Mouse (Mus musculus) telencephalon, adult 2 months (tissue): Measurements from ENCODE around the gene Ddah1.
"Not testable (repeated sequence)": the region's sequence is repeated elsewhere in the genome, so short reads cannot be mapped to it uniquely, and the experiment has no call there.

ENCODE experiments used
- DNase-seq: peaks from one replicate; pipeline ENCODE4 v3.0.0-alpha.2; 2011; ENCODE audit warnings: low read depth, low spot score

Ddah1 gene

GRCm38 (mm10) chr3:145904850-145905776 is 146.6 kb downstream of the Ddah1 start:
- DNase-seq: no peak

GRCm38 (mm10) chr3:145906582-145906981 is 148.1 kb downstream of the Ddah1 start:
- no peak for DNase-seq

- DNase-seq: no peak
Observed at GRCm38 (mm10) chr3:145912512-145912911, 154.0 kb downstream of the Ddah1 start.

GRCm38 (mm10) chr3:145913263-145913662 is 154.8 kb downstream of the Ddah1 start:
- no peak for DNase-seq

- not testable (repeated sequence) for DNase-seq
Observed at GRCm38 (mm10) chr3:145913942-145914341, 155.5 kb downstream of the Ddah1 start.

GRCm38 (mm10) chr3:145916374-145916773 is 157.9 kb downstream of the Ddah1 start:
- no peak for DNase-seq

- no peak for DNase-seq
Observed at GRCm38 (mm10) chr3:145916826-145917225, 158.4 kb downstream of the Ddah1 start.

GRCm38 (mm10) chr3:145922019-145922854 is 163.8 kb downstream of the Ddah1 start, which contains the start of gene Bcl10:
TSS of gene Bcl10 (plus strand) at chr3:145922804.
- DNase-seq: no peak

- no peak for DNase-seq
Observed at GRCm38 (mm10) chr3:145922971-145923370, 164.5 kb downstream of the Ddah1 start.

GRCm38 (mm10) chr3:145923874-145924577 is 165.6 kb downstream of the Ddah1 start:
- peak; percentile 100 for DNase-seq

GRCm38 (mm10) chr3:145924649-145925337 is 166.3 kb downstream of the Ddah1 start:
- DNase-seq: no peak

- no peak for DNase-seq
Observed at GRCm38 (mm10) chr3:145925506-145925905, 167.0 kb downstream of the Ddah1 start.

- no peak for DNase-seq
Observed at GRCm38 (mm10) chr3:145929525-145930400, 171.3 kb downstream of the Ddah1 start.

- no peak for DNase-seq
Observed at GRCm38 (mm10) chr3:145933845-145934244, 175.4 kb downstream of the Ddah1 start.

- DNase-seq: peak; percentile 80
Observed at GRCm38 (mm10) chr3:145937505-145938404, 179.3 kb downstream of the Ddah1 start, which contains the start of gene 2410004B18Rik. TSS of gene 2410004B18Rik (plus strand) at chr3:145938014.

- DNase-seq: no peak
Observed at GRCm38 (mm10) chr3:145938405-145939349, 180.2 kb downstream of the Ddah1 start.

- no peak for DNase-seq
Observed at GRCm38 (mm10) chr3:145939402-145939801, 180.9 kb downstream of the Ddah1 start.

- DNase-seq: no peak
Observed at GRCm38 (mm10) chr3:145939971-145940370, 181.5 kb downstream of the Ddah1 start.
